Mouse (Mus musculus) liver, postnatal 0 days (tissue): ENCODE results near the gene Tmem94.

ENCODE experiments used
- CTCF ChIP-seq: sonication (generic); IDR thresholded peaks from 2 replicates; pipeline ENCODE4 v1.5.1; 2016; ENCODE audit warnings: antibody characterized with exemption, low read depth
- EP300 ChIP-seq: IDR thresholded peaks from 2 replicates; pipeline ENCODE4 v1.6.1; 2016; ENCODE audit warnings: antibody characterized with exemption, low read depth, mild to moderate bottlenecking

DNA sequence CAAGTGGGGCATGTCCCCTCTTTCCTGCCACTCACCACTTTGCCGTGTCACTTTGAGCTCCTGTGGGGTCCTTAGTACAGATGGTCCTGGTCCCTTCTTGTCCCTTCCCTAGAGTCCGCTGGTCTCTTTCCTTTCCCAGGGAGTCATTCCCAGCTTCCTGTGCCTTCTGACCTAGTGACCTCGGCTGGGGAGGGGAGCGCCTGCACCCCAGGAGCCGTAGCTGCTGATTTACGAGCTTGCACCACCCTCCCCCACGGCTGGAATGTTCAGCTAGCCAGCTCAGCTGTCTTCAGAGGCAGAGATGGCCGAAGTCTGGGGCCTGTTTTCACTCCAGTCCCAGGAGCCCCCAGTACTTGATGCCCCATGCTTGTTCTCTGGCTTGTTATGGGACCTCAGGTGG, 67.3 kb downstream of the Tmem94 start:
- TF ChIP-seq CTCF (no peak), EP300 (no peak)
